Mouse (Mus musculus): ENCODE data around the gene Kcmf1. TPM values are rescaled to one million over a fixed set of nuclear protein-coding genes. Genes with fewer than 3 reads are reported as not detected.

The Kcmf1 gene
- polyA plus RNA-seq, 1 experiment from 2014 or later: 40.7 TPM

- H3K9ac ChIP-seq (ENCODE audit: low read length): no peak overlapping the region
- no peak for ATAC-seq (replicated peaks; ENCODE audit: low FRiP score, low TSS enrichment, low read depth)
- no peak overlapping the region for H3K4me3 ChIP-seq (ENCODE audit: low read depth, low read length)
- no peaks in the 10 kb centered on the region for H3K9me3 ChIP-seq (ENCODE audit: control insufficient read depth, low read length)
- 89% methylated on average over 6 of the region's 6 CpGs for WGBS
- H3K4me1 ChIP-seq (replicated peaks; ENCODE audit: control insufficient read depth, insufficient read depth, low read length): no peaks in the 10 kb centered on the region
- H3K27ac ChIP-seq (ENCODE audit: low read depth): no peak overlapping the region
- H3K27me3 ChIP-seq (replicated peaks; ENCODE audit: control insufficient read depth, insufficient read depth, low read length): no peaks in the 10 kb centered on the region
- H3K4me2 ChIP-seq (ENCODE audit: low read length): no peak overlapping the region
- no peaks in the 10 kb centered on the region for H3K36me3 ChIP-seq (ENCODE audit: control insufficient read depth, insufficient read depth, low read length)
- DNase-seq (ENCODE audit: low spot score): no peak
Measured at GRCm38 (mm10) chr6:72802119-72802518, 97.7 kb downstream of the Kcmf1 start.

DNA sequence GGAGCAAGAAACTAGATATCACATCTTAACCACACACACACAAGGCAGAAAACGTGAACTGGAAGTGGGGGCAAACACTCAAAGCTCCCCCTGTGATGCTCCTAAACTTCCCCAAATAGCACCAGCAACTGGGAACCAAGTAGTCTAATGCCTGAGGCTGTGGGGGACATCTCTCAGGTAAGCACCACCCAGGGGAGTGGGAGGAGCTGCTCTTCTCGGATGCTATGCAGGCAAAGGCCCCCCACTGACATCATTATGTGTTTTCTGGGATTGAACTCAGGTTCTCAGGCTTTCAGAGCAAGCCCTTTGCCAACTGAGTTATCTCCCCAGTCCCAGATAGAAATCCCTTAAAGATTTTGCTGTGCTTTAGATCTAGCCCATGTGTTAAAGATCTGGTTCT is 99.1 kb downstream of the Kcmf1 start:
- Histone ChIP-seq H3K36me3 (ENCODE audit: control insufficient read depth, insufficient read depth, low read length) (no peaks in the 10 kb centered on the region), H3K9me3 (ENCODE audit: control insufficient read depth, low read length) (no peaks in the 10 kb centered on the region), H3K4me2 (ENCODE audit: low read length) (no peak overlapping the region), H3K27ac (ENCODE audit: low read depth) (no peak overlapping the region), H3K4me1 (replicated peaks; ENCODE audit: control insufficient read depth, insufficient read depth, low read length) (no peaks in the 10 kb centered on the region), H3K9ac (ENCODE audit: low read length) (no peak overlapping the region), H3K4me3 (ENCODE audit: low read depth, low read length) (no peak overlapping the region), H3K27me3 (replicated peaks; ENCODE audit: control insufficient read depth, insufficient read depth, low read length) (no peaks in the 10 kb centered on the region)
- no peak for ATAC-seq (replicated peaks; ENCODE audit: low FRiP score, low TSS enrichment, low read depth)
- 54% methylated on average over 2 of the region's 2 CpGs for WGBS
- no peak for DNase-seq (ENCODE audit: low spot score)

GRCm38 (mm10) chr6:72797763-72798162 is 102.0 kb downstream of the Kcmf1 start:
- no peaks in the 10 kb centered on the region for H3K4me1 ChIP-seq (replicated peaks; ENCODE audit: control insufficient read depth, insufficient read depth, low read length)
- no peaks in the 10 kb centered on the region for H3K36me3 ChIP-seq (ENCODE audit: control insufficient read depth, insufficient read depth, low read length)
- no peak for DNase-seq (ENCODE audit: low spot score)
- H3K27ac ChIP-seq (ENCODE audit: low read depth): no peak overlapping the region
- no peak overlapping the region for H3K4me3 ChIP-seq (ENCODE audit: low read depth, low read length)
- no peaks in the 10 kb centered on the region for H3K9me3 ChIP-seq (ENCODE audit: control insufficient read depth, low read length)
- no peak for ATAC-seq (replicated peaks; ENCODE audit: low FRiP score, low TSS enrichment, low read depth)
- no peaks in the 10 kb centered on the region for H3K27me3 ChIP-seq (replicated peaks; ENCODE audit: control insufficient read depth, insufficient read depth, low read length)
- H3K4me2 ChIP-seq (ENCODE audit: low read length): no peak overlapping the region
- no peak overlapping the region for H3K9ac ChIP-seq (ENCODE audit: low read length)

DNA sequence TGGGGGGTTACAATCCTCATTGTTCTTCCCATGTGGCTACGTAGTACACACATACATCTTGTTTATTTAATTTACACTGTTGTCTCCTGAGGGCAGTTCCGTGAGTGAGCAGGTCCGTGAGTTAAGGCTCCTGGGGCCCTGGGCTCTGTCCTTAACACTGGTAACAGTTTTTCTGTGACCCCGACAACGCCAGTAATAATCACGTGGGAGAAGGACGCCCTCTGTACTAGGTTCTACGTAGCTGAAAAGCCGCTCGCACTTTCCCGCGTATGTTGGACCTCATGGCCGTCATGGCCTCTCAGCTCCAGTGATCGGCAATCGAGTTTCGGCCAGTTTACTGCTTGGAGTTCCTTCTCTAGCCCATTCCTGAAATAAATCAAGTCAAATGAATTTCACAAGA is 104.3 kb downstream of the Kcmf1 start:
- ATAC-seq (replicated peaks; ENCODE audit: low FRiP score, low TSS enrichment, low read depth): no peak
- Histone ChIP-seq H3K4me3 (ENCODE audit: low read depth, low read length) (no peak overlapping the region), H3K36me3 (ENCODE audit: control insufficient read depth, insufficient read depth, low read length) (no peaks in the 10 kb centered on the region), H3K27me3 (replicated peaks; ENCODE audit: control insufficient read depth, insufficient read depth, low read length) (no peaks in the 10 kb centered on the region), H3K27ac (ENCODE audit: low read depth) (no peak overlapping the region), H3K4me1 (replicated peaks; ENCODE audit: control insufficient read depth, insufficient read depth, low read length) (no peaks in the 10 kb centered on the region), H3K9ac (ENCODE audit: low read length) (no peak overlapping the region), H3K9me3 (ENCODE audit: control insufficient read depth, low read length) (no peaks in the 10 kb centered on the region), H3K4me2 (ENCODE audit: low read length) (no peak overlapping the region)
- 50% methylated on average over 16 of the region's 16 CpGs for WGBS
- no peak for DNase-seq (ENCODE audit: low spot score)

- no peak overlapping the region for H3K4me3 ChIP-seq (ENCODE audit: low read depth, low read length)
- no peaks in the 10 kb centered on the region for H3K9me3 ChIP-seq (ENCODE audit: control insufficient read depth, low read length)
- H3K36me3 ChIP-seq (ENCODE audit: control insufficient read depth, insufficient read depth, low read length): no peaks in the 10 kb centered on the region
- DNase-seq (ENCODE audit: low spot score) (no peak), ATAC-seq (replicated peaks; ENCODE audit: low FRiP score, low TSS enrichment, low read depth) (0 out of 2 replicates have a peak, but pooled peaks have one; percentile 48)
- H3K27me3 ChIP-seq (replicated peaks; ENCODE audit: control insufficient read depth, insufficient read depth, low read length): no peaks in the 10 kb centered on the region
- H3K4me2 ChIP-seq (ENCODE audit: low read length): no peak overlapping the region
- H3K9ac ChIP-seq (ENCODE audit: low read length): no peak overlapping the region
- 52% methylated on average over 7 of the region's 7 CpGs for WGBS
- H3K4me1 ChIP-seq (replicated peaks; ENCODE audit: control insufficient read depth, insufficient read depth, low read length): no peaks in the 10 kb centered on the region
- H3K27ac ChIP-seq (ENCODE audit: low read depth): no peak overlapping the region
Measured at GRCm38 (mm10) chr6:72794870-72795269, 104.9 kb downstream of the Kcmf1 start.

DNA sequence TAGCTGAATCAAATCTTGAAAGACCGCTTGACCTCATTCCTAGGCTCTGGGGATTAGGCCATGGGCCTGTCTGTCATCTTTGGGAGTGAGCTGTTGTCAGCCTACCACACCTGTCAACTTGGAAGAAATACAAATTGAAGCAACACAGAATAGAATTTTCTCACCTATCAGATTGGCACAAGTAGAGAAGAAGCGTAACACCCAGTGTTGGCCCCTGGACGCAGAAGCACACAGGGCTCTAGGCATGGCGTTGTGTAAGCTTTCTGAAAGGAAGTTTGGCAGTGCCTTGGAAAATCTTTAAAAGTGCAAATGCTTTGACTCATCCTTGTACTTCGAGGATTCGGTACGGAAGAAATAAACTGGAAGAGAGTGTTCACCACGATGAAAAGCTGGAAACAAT is 107.1 kb downstream of the Kcmf1 start:
- Histone ChIP-seq H3K4me1 (replicated peaks; ENCODE audit: control insufficient read depth, insufficient read depth, low read length) (no peaks in the 10 kb centered on the region), H3K9me3 (ENCODE audit: control insufficient read depth, low read length) (no peaks in the 10 kb centered on the region), H3K36me3 (ENCODE audit: control insufficient read depth, insufficient read depth, low read length) (no peaks in the 10 kb centered on the region), H3K27ac (ENCODE audit: low read depth) (no peak overlapping the region), H3K9ac (ENCODE audit: low read length) (no peak overlapping the region), H3K27me3 (replicated peaks; ENCODE audit: control insufficient read depth, insufficient read depth, low read length) (no peaks in the 10 kb centered on the region), H3K4me2 (ENCODE audit: low read length) (no peak overlapping the region), H3K4me3 (ENCODE audit: low read depth, low read length) (no peak overlapping the region)
- ATAC-seq (replicated peaks; ENCODE audit: low FRiP score, low TSS enrichment, low read depth) (no peak), DNase-seq (ENCODE audit: low spot score) (no peak)
- 92% methylated on average over 8 of the region's 8 CpGs for WGBS

Other genes starting within 250 kb of the Kcmf1 start
- 23.1 and 26.5 TPM in 2 replicates for gene Tcf7l1, start 110.7 kb downstream of the Kcmf1 start, polyA plus RNA-seq (2014; fragmentation: Nextera tagmentation; extraction: Ambion mirVana)
- gene Tmsb10, start 58.8 kb upstream of the Kcmf1 start, polyA plus RNA-seq (2014; fragmentation: Nextera tagmentation; extraction: Ambion mirVana): 2,511 and 2,566 TPM in 2 replicates

Measured in intestine, embryonic 14.5 days (tissue).